Mouse (Mus musculus) E14TG2a.4 (cell line): ENCODE measurements around the gene Cdh10.

ENCODE experiments used
- H3K27me3 ChIP-seq: 2 replicates; pipeline ENCODE4 v1.6.1; 2014; ENCODE audit warnings: low read length, control low read depth; ENCODE audit not compliant: insufficient read depth
- H3K36me3 ChIP-seq: 2 replicates; pipeline ENCODE4 v1.6.1; 2014; ENCODE audit warnings: low read length, control low read depth; ENCODE audit not compliant: insufficient read depth
- H3K4me1 ChIP-seq: replicated peaks from 2 replicates; pipeline ENCODE4 v1.6.1; 2014; ENCODE audit warnings: low read depth, low read length, control low read depth
- H3K4me3 ChIP-seq: replicated peaks from 2 replicates; pipeline ENCODE4 v1.5.1; 2014; ENCODE audit warnings: mild to moderate bottlenecking, low read length
- H3K9me3 ChIP-seq: 2 replicates; pipeline ENCODE4 v1.6.1; 2014; ENCODE audit warnings: low read length, control low read depth
- CTCF ChIP-seq: conservative IDR thresholded peaks from 2 replicates; pipeline ENCODE4 v1.5.1; 2014; ENCODE audit warnings: low read length
- NANOG ChIP-seq: IDR thresholded peaks from 2 replicates; pipeline ENCODE4 v1.6.1; 2014; ENCODE audit warnings: borderline replicate concordance, low read length, mixed read lengths
- POU5F1 ChIP-seq: IDR thresholded peaks from 2 replicates; pipeline ENCODE4 v1.6.1; 2014; ENCODE audit warnings: low read length, borderline replicate concordance

Gene Cdh10

DNA sequence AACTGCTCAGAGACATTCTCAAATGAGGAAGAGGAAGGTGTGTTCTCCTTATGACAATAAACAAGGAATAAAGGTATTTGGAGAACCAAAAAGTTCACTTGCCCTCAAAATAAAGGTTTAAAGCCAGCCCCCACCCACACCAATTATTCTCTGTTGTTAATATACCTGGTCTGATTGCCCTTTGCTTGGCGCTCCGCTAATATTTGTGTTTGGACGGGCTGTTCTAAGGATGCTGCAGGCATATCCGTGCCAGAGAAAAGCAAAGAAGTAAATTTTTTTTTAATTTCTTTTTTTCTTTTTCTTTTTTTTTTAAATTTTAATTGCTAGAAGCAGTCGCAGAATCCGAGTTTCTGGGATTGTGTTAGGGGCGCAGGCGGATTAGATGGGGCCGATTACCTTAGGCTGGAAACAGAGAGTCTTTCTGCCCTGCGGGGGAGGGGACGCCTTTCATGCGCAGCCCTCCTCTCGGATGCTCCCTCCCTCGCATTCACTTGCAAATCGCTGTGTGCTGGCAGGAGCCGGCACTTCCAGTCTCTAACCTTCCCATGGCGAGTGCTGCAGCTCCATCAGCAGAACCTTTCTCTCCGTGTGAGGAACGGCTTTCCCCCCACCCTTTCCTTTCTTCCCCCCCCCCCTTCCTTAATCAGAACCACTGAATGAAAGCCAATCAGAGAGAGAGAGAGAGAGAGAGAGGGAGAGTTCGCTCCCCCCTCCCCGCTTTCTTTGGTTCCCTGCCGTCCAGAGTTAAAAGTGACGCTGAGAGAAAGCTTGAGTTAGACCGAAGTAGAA, at the start of gene Cdh10:
Cdh10 (plus strand) TSS at position 763 of the 789 bp plus-strand sequence.
- no peaks in the 10 kb centered on the region for H3K36me3 ChIP-seq
- peaks cover 6% of the 10 kb centered on the region; the same call in 1 of the 2 replicates for H3K27me3 ChIP-seq
- no peaks in the 10 kb centered on the region for H3K9me3 ChIP-seq
- no peak for TF ChIP-seq POU5F1
- TF ChIP-seq NANOG, result no peak
- no peak for TF ChIP-seq CTCF
- peaks cover 9% of the 10 kb centered on the region for H3K4me1 ChIP-seq
- peak within 1 kb of the TSS; percentile 56 for H3K4me3 ChIP-seq

DNA sequence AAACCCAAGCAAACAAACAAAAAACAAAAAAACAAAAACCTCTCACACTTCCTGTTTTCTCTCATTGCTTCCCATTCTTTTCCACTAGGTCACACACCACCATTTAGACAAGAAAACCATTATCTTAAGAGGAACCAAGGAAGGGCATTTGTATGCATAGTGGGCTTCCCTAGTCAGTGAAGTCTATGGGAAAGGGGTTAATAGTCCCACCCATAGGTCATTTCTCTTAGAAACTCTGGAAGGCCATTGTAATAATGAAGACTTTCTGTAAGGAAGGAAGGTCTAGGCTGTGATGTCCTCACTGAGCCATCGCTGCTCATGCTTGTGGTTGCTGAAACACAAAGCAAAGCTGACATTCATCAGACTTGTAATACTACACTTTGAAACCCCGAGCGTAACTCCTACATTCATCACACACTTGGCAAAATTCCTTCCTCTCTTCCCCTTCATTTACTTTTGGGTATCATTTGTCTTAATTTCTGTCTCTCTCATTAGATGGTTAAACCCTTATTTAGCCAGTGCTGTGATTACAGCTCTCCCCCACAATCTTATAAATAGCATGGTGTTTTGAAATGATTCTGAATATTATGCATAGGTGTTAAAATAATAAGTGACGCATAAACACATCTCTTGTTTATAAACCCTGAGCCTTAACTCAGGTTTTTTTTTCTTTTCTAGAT, 9.5 kb upstream of the Cdh10 start:
- Histone ChIP-seq H3K4me3 (no peak overlapping the region), H3K27me3 (no peaks in the 10 kb centered on the region)
- TF ChIP-seq POU5F1 (no peak), CTCF (no peak), NANOG (no peak)

GRCm38 (mm10) chr15:18817707-18818106, 1.0 kb upstream of the Cdh10 start:
- no peaks in the 10 kb centered on the region for H3K36me3 ChIP-seq
- peaks cover 9% of the 10 kb centered on the region for H3K4me1 ChIP-seq
- H3K27me3 ChIP-seq, result peaks cover 6% of the 10 kb centered on the region; the same call in 1 of the 2 replicates
- H3K4me3 ChIP-seq, result no peak overlapping the region
- no peaks in the 10 kb centered on the region for H3K9me3 ChIP-seq
- TF ChIP-seq POU5F1 (no peak), NANOG (no peak), CTCF (no peak)

More for the DNA sequence above, 9.5 kb upstream of the Cdh10 start:
- H3K36me3 ChIP-seq, result no peaks in the 10 kb centered on the region
- H3K4me1 ChIP-seq, result no peaks in the 10 kb centered on the region
- no peaks in the 10 kb centered on the region for H3K9me3 ChIP-seq

GRCm38 (mm10) chr15:18820226-18820625, 1.5 kb downstream of the Cdh10 start:
- Histone ChIP-seq H3K9me3 (no peaks in the 10 kb centered on the region), H3K36me3 (no peaks in the 10 kb centered on the region), H3K27me3 (peaks cover 6% of the 10 kb centered on the region; the same call in 1 of the 2 replicates), H3K4me1 (peaks cover 9% of the 10 kb centered on the region), H3K4me3 (no peak overlapping the region)
- no peak for TF ChIP-seq POU5F1
- no peak for TF ChIP-seq NANOG
- TF ChIP-seq CTCF, result no peak

DNA sequence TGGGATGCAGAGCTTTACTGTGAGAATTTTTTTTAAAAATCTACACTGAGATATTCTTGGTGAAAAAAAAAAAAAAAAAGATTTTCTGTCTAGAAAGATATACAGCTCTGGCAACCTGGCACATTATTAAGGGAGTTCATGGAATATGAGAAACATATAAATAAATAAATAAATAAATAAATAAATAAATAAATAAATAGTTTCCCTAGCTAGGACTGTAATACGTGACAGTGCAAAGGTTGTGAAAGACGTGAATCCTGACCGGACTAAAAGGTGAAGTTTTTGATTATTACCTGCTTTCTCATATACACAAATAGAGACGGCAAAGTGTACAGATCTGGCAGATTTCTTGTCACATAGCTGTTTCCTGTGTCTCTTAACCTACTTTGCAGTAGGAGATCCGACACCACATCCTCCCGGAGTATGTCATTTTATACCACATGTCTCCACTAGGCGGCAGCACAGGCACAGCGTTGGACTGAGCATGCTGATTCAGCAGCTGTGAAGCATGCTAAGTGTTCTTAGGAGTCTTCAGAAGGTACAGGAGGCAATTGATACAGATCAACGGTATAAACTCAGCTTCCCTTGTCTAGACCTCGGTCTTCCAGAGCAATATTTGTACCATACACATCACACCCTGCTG, 2.5 kb downstream of the Cdh10 start:
- Histone ChIP-seq H3K36me3 (no peaks in the 10 kb centered on the region), H3K4me1 (peaks cover 9% of the 10 kb centered on the region), H3K27me3 (peaks cover 6% of the 10 kb centered on the region; the same call in 1 of the 2 replicates), H3K4me3 (no peak overlapping the region), H3K9me3 (no peaks in the 10 kb centered on the region)
- TF ChIP-seq POU5F1 (no peak), CTCF (peak; percentile 94), NANOG (no peak)

- H3K36me3 ChIP-seq, result no peaks in the 10 kb centered on the region
These were observed 4.7 kb downstream of the Cdh10 start for GRCm38 (mm10) chr15:18823420-18823819.

GRCm38 (mm10) chr15:18832263-18832662, 13.5 kb downstream of the Cdh10 start:
- Histone ChIP-seq H3K36me3 (no peaks in the 10 kb centered on the region), H3K9me3 (no peaks in the 10 kb centered on the region), H3K27me3 (no peaks in the 10 kb centered on the region), H3K4me1 (no peaks in the 10 kb centered on the region), H3K4me3 (no peak overlapping the region)
- TF ChIP-seq CTCF (peak; percentile 70), POU5F1 (no peak)

More at GRCm38 (mm10) chr15:18823420-18823819, 4.7 kb downstream of the Cdh10 start:
- H3K4me1 ChIP-seq, result peaks cover 6% of the 10 kb centered on the region
- H3K27me3 ChIP-seq, result peaks cover 4% of the 10 kb centered on the region; the same call in 1 of the 2 replicates
- TF ChIP-seq POU5F1 (no peak), NANOG (no peak), CTCF (no peak)
- no peaks in the 10 kb centered on the region for H3K9me3 ChIP-seq
- no peak overlapping the region for H3K4me3 ChIP-seq

GRCm38 (mm10) chr15:18841769-18842168, 23.0 kb downstream of the Cdh10 start:
- Histone ChIP-seq H3K9me3 (no peaks in the 10 kb centered on the region), H3K4me1 (no peaks in the 10 kb centered on the region), H3K27me3 (no peaks in the 10 kb centered on the region), H3K4me3 (no peak overlapping the region), H3K36me3 (no peaks in the 10 kb centered on the region)
- TF ChIP-seq NANOG, result no peak
- TF ChIP-seq POU5F1, result no peak
- no peak for TF ChIP-seq CTCF

DNA sequence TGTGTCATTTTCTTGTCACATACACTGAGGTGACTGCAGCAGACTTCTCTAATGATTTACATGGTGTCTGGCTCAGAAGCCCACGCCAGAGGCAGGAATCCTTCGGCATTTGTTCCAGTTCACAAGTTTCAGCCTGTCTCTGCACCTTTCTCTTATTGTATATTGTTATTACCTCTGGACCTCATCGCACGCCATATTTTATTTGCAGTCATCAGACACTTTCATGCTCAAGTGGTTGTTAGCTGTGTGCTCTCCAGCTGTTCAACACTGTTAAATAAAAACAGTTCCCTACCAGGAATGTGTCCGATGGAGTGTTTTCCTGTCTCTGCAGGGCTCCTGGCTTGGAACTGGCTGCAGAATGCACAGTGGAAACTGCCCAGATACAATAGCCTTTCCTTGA, 26.1 kb downstream of the Cdh10 start:
- Histone ChIP-seq H3K4me1 (no peaks in the 10 kb centered on the region), H3K27me3 (no peaks in the 10 kb centered on the region), H3K9me3 (no peaks in the 10 kb centered on the region), H3K36me3 (no peaks in the 10 kb centered on the region), H3K4me3 (no peak overlapping the region)
- TF ChIP-seq NANOG (no peak), CTCF (no peak), POU5F1 (no peak)
